Comparison of ENCODE assay signal across 10 mouse cellular contexts in the genomic region with DNA sequence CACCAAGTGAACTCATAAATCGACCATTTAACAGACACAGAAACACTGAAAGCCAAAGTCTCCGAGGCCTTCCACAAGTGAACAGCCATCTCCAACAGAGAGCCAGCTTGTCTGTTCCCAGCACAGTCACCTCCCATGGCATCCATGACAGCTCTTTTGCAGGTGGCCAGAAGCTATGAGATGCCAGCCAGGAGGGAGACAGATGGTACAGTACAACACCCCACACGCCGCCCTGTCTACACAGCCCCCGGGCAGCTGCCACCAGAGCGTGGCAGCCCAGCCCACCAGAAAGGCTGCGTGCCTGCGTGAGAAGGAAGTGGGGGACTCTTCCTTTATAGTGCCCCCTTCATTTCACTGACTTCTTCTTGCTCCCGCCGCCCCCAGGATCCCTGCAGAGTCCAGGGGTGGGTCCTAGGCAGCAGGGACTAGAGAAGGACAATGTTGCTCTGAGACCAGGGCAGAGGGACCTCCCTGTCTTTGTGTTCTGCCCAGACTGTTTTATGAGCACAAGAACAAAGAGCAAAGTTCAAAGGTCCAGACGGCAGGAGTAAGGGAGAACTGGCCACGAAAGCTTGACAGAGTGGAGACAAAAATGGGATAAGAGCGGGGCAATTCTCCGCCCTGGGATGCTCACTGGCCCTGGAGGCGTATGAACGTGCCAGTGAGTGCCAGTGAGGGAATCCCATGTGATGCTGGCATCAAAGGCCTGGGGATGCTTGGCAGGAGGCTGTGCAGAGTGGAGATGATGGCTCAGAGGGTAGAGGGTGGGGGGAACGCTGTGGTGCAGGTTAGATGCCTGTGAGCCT.
DNase-seq lines count a peak whose midpoint lies in the region; ATAC-seq lines count a peak whose summit lies in the region.
"Had no signal": no experiment of that assay in that cellular context is flagged by ENCODE, and none has a peak within 500 bp of the region (broad histone marks: within the 10 kb centered on the region; RNA-seq: fewer than 3 reads in every experiment).

No protein-coding gene starts in this region.

- H3K27ac ChIP-seq in intestine, embryonic 15.5 days = no peak overlapping the region
- H3K27ac ChIP-seq: embryonic facial prominence, embryonic 12.5 days had no signal

- intact Hi-C loops in left cerebral cortex, postnatal 4 days (cut with DNase I) = no loop called here

- WGBS in intestine, embryonic 15.5 days = 71% methylated on average over 17 of the region's 17 CpGs

- DNase-seq in cerebellum, adult 11 months = peak; percentile 64
- peak; percentile 55 for DNase-seq in embryo, embryonic 10.5 days (ENCODE audit: low spot score)
- DNase-seq in left cerebral cortex, postnatal 4 days = peak; percentile 79
- DNase-seq in thymus, postnatal 36 days = peak; percentile 64 to 80
- no peak for DNase-seq in heart, adult 18-20 months
- no peak for DNase-seq in lung, postnatal 4 days
- DNase-seq in testis, postnatal 14 days (ENCODE audit: low spot score) = no peak

- no peaks in the 10 kb centered on the region for H3K9me3 ChIP-seq in intestine, embryonic 15.5 days
- H3K9me3 ChIP-seq: embryonic facial prominence, embryonic 12.5 days had no signal

- ATAC-seq in intestine, embryonic 15.5 days = peak; percentile 36

- no peak overlapping the region for H3K9ac ChIP-seq in intestine, embryonic 15.5 days
- H3K9ac ChIP-seq: embryonic facial prominence, embryonic 12.5 days had no signal

- H3K4me3 ChIP-seq in intestine, embryonic 15.5 days (replicated peaks) = no peak overlapping the region
- H3K4me3 ChIP-seq: embryonic facial prominence, embryonic 12.5 days; myocyte had no signal

- no peaks in the 10 kb centered on the region for H3K27me3 ChIP-seq in intestine, embryonic 15.5 days (replicated peaks)
- H3K27me3 ChIP-seq: embryonic facial prominence, embryonic 12.5 days had no signal

- H3K4me1 ChIP-seq in intestine, embryonic 15.5 days (replicated peaks) = peaks cover 19% of the 10 kb centered on the region; the same call in 1 of the 2 replicates
- H3K4me1 ChIP-seq: embryonic facial prominence, embryonic 12.5 days had no signal

- H3K36me3 ChIP-seq in intestine, embryonic 15.5 days = no peaks in the 10 kb centered on the region

- no peak overlapping the region; the same call in 1 of the 2 replicates for H3K4me2 ChIP-seq in intestine, embryonic 15.5 days (replicated peaks)
- H3K4me2 ChIP-seq: embryonic facial prominence, embryonic 12.5 days had no signal

Comparison
In these comparisons a context has a peak if more than half of its experiments do, and no peak if none do; other contexts are left out.
1. DNase-seq: peak in cerebellum, adult 11 months (single experiment), embryo, embryonic 10.5 days (single experiment), left cerebral cortex, postnatal 4 days (single experiment) and thymus, postnatal 36 days (2 of 2); none in heart, adult 18-20 months (0 of 2), lung, postnatal 4 days (0 of 2) and testis, postnatal 14 days (single experiment).